Mouse (Mus musculus): ENCODE data around the gene Soga1.

GRCm38 (mm10) chr2:157057758-157058157, 21.3 kb downstream of the Soga1 start:
- TF ChIP-seq POLR2A (IDR thresholded peaks at IDR 0.05; ENCODE audit: insufficient read depth, low read length) (no peak), EP300 (IDR thresholded peaks at IDR 0.05; ENCODE audit: insufficient read depth, low read depth, low read length) (no peak)
